Mouse (Mus musculus): ENCODE data around the gene Tnfaip2.

DNA sequence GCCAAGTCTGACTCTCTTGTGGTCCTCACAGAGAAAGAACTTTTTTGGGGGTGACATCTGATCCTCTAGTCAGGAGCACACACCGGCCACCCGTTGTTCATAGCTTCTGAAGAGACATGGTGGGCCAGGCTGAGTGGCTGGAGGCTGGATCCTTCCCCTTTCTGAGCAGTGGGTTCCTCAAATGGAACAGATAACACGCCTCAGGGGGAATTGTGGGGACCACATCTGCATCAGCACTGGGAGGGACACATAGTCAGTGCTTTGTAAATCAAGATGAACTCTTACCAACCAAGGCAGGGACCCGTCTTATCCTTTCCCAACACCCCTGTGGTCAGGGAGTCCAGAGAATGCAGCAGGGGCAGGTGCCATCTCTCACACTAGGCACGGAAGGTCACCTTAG is 22.4 kb upstream of the Tnfaip2 start:
- TF ChIP-seq CTCF (IDR thresholded peaks at IDR 0.05) (no peak), EP300 (IDR thresholded peaks at IDR 0.05) (no peak)

Data from lung, postnatal 0 days (tissue).